Mouse (Mus musculus) MEL (cell line): Measurements from ENCODE around the gene Ube2a. TPM values are rescaled to one million over a fixed set of nuclear protein-coding genes. Genes with fewer than 3 reads are reported as not detected.

Source experiments
- DNase-seq: peaks from one replicate; pipeline ENCODE4 v3.0.0; 2011; ENCODE audit warnings: low read depth, low spot score
- H3K27ac ChIP-seq: 2 replicates; pipeline ENCODE4 v1.5.1; 2012; ENCODE audit warnings: low read depth, mild to moderate bottlenecking, control low read depth, low read length, moderate library complexity; ENCODE audit not compliant: control insufficient read depth
- H3K27me3 ChIP-seq, 2 experiments: fragments of 150-350 bp in 1 of 2; sonication (generic) in 1 of 2; 2 replicates each; pipeline ENCODE4 v1.6.1; 2012; ENCODE audit warnings: low read length in 2 of 2, mild to moderate bottlenecking in 2 of 2, improper control_type of control experiment in 1 of 2, moderate library complexity in 1 of 2; ENCODE audit not compliant: insufficient read depth in 2 of 2, control insufficient read depth in 1 of 2
- H3K36me3 ChIP-seq, 2 experiments: 2 replicates each; pipeline ENCODE4 v1.6.1; 2012 to 2014; ENCODE audit warnings: low read length in 2 of 2, improper control_type of control experiment in 1 of 2, inconsistent platforms in 1 of 2, mild to moderate bottlenecking in 1 of 2; ENCODE audit not compliant: insufficient read depth in 2 of 2, control insufficient read depth in 1 of 2
- H3K4me1 ChIP-seq, 2 experiments: fragments of 150-350 bp in 1 of 2; sonication (generic) in 1 of 2; 2 replicates each; pipeline ENCODE4 v1.6.1; 2012; ENCODE audit warnings: low read length in 2 of 2, improper control_type of control experiment in 1 of 2, mild to moderate bottlenecking in 1 of 2; ENCODE audit not compliant: insufficient read depth in 2 of 2, control insufficient read depth in 1 of 2
- H3K4me3 ChIP-seq, 2 experiments: fragments of 150-350 bp in 1 of 2; sonication (generic) in 1 of 2; 2 replicates each; pipeline ENCODE4 v1.5.1; 2012; ENCODE audit warnings: low read depth in 2 of 2, low read length in 2 of 2, mild to moderate bottlenecking in 2 of 2, moderate library complexity in 2 of 2, control low read depth in 1 of 2, improper control_type of control experiment in 1 of 2; ENCODE audit not compliant: control insufficient read depth in 1 of 2, insufficient read depth in 1 of 2
- H3K79me2 ChIP-seq: 2 replicates; pipeline ENCODE4 v1.6.1; 2012; ENCODE audit warnings: mild to moderate bottlenecking, low read length, moderate library complexity; ENCODE audit not compliant: control insufficient read depth, poor library complexity, insufficient read depth
- H3K9ac ChIP-seq: 2 replicates; pipeline ENCODE4 v1.6.1; 2012; ENCODE audit warnings: low read depth, mild to moderate bottlenecking, control low read depth, low read length, moderate library complexity; ENCODE audit not compliant: control insufficient read depth, poor library complexity, severe bottlenecking
- H3K9me3 ChIP-seq: fragments of 150-350 bp; sonication (generic); replicated peaks from 2 replicates; pipeline ENCODE4 v1.6.1; 2012; ENCODE audit warnings: mild to moderate bottlenecking, low read length, improper control_type of control experiment, moderate library complexity; ENCODE audit not compliant: insufficient read depth
- CTCF ChIP-seq, 3 experiments: IDR thresholded peaks in 2 of 3; conservative IDR thresholded peaks in 1 of 3; 2 replicates each; pipeline ENCODE4 v1.5.1; 2011 to 2012; ENCODE audit warnings: low read length in 3 of 3, low read depth in 2 of 3, mild to moderate bottlenecking in 2 of 3, improper control_type of control experiment in 1 of 3, inconsistent platforms in 1 of 3, mixed read lengths in 1 of 3, moderate library complexity in 1 of 3; ENCODE audit not compliant: control insufficient read depth in 1 of 3, insufficient read depth in 1 of 3, poor library complexity in 1 of 3, severe bottlenecking in 1 of 3
- E2F4 ChIP-seq: IDR thresholded peaks from 2 replicates; pipeline ENCODE4 v1.6.1; 2011; ENCODE audit warnings: low read depth, low read length, improper control_type of control experiment, borderline replicate concordance
- GATA1 ChIP-seq: IDR thresholded peaks from 2 replicates; pipeline ENCODE4 v1.6.1; 2011; ENCODE audit warnings: low read depth, low read length, improper control_type of control experiment
- KAT2A ChIP-seq: conservative IDR thresholded peaks from 2 replicates; pipeline ENCODE4 v1.6.1; 2012; ENCODE audit warnings: low read depth, low read length, improper control_type of control experiment, inconsistent platforms
- MEF2A ChIP-seq: IDR thresholded peaks from 2 replicates; pipeline ENCODE4 v1.6.1; 2014; ENCODE audit warnings: low read depth, mild to moderate bottlenecking, inconsistent platforms, low read length, improper control_type of control experiment; ENCODE audit not compliant: poor library complexity, insufficient replicate concordance, severe bottlenecking; ENCODE audit errors: extremely low read depth
- MYB ChIP-seq: IDR thresholded peaks from 2 replicates; pipeline ENCODE4 v1.6.1; 2011; ENCODE audit warnings: mild to moderate bottlenecking, low read depth, low read length, improper control_type of control experiment
- NELFE ChIP-seq: IDR thresholded peaks from 2 replicates; pipeline ENCODE4 v1.6.1; 2011; ENCODE audit warnings: low read depth, low read length, improper control_type of control experiment
- POLR2AphosphoS2 ChIP-seq: IDR thresholded peaks from 2 replicates; pipeline ENCODE4 v1.6.1; 2011; ENCODE audit warnings: low read length, improper control_type of control experiment
- RCOR1 ChIP-seq: IDR thresholded peaks from 2 replicates; pipeline ENCODE4 v1.6.1; 2012; ENCODE audit warnings: low read depth, mild to moderate bottlenecking, inconsistent platforms, low read length, improper control_type of control experiment
- SIN3A ChIP-seq: IDR thresholded peaks from 2 replicates; pipeline ENCODE4 v1.6.1; 2012; ENCODE audit warnings: low read length, improper control_type of control experiment, inconsistent platforms
- TBP ChIP-seq: IDR thresholded peaks from 2 replicates; pipeline ENCODE4 v1.8.0; 2011; ENCODE audit warnings: low read depth, low read length, improper control_type of control experiment
- TCF12 ChIP-seq: IDR thresholded peaks from 2 replicates; pipeline ENCODE4 v1.6.1; 2014; ENCODE audit warnings: low read depth, mild to moderate bottlenecking, inconsistent platforms, low read length, improper control_type of control experiment, moderate library complexity
- UBTF ChIP-seq: IDR thresholded peaks from 2 replicates; pipeline ENCODE4 v1.6.1; 2012; ENCODE audit warnings: low read depth, mild to moderate bottlenecking, inconsistent platforms, low read length, improper control_type of control experiment, moderate library complexity, borderline replicate concordance; ENCODE audit not compliant: insufficient read depth
- USF1 ChIP-seq: IDR thresholded peaks from 2 replicates; pipeline ENCODE4 v1.6.1; 2014; ENCODE audit warnings: low read depth, mild to moderate bottlenecking, inconsistent platforms, low read length, improper control_type of control experiment, moderate library complexity
- ZC3H11A ChIP-seq: IDR thresholded peaks from 2 replicates; pipeline ENCODE4 v1.6.1; 2012; ENCODE audit warnings: low read depth, mild to moderate bottlenecking, inconsistent platforms, low read length, improper control_type of control experiment
- polyA plus RNA-seq, 2 experiments: library from polyadenylated mRNA; stranded (reverse) in 1 of 2; unstranded in 1 of 2; fragments of >175 nt in 1 of 2; fragments of >200 nt in 1 of 2; gene quantifications; 2 replicates each; pipeline versions ENCODE4 v1.2.1 to v1.2.4; 2012; ENCODE audit warnings: low replicate concordance in 2 of 2, low read depth in 1 of 2; ENCODE audit not compliant: insufficient read length in 2 of 2, insufficient read depth in 1 of 2, missing spikeins in 1 of 2
- total RNA-seq: library from RNA; depleted of rRNA; stranded (reverse); fragments of 300-350 nt; gene quantifications from 2 replicates; pipeline ENCODE4 v1.2.3, GENCODE M21; 2012; rRNA removed

Gene Ube2a
- total RNA-seq (34.0 and 39.3 TPM in 2 replicates), polyA plus RNA-seq (100 to 1,000 TPM; 105 to 971 TPM)

GRCm38 (mm10) chrX:36873765-36874164, at the start of gene Ube2a, which contains the start of gene C330007P06Rik:
Ube2a (plus strand) TSS chrX:36873900.
C330007P06Rik (minus strand) TSS chrX:36874111.
- Histone ChIP-seq H3K9ac (peak within 1 kb of the TSS; percentile 98), H3K79me2 (peaks cover 13% of the 10 kb centered on the region), H3K27ac (peak within 1 kb of the TSS; percentile 55), H3K4me3 (peak within 1 kb of the TSS; percentile 97 to 98), H3K36me3 (peaks cover 0 to 2% of the 10 kb centered on the region in 2 experiments; a peak in 2 of 4 replicates), H3K27me3 (no peaks in the 10 kb centered on the region), H3K9me3 (no peaks in the 10 kb centered on the region), H3K4me1 (peaks cover 0 to 4% of the 10 kb centered on the region in 2 experiments; a peak in 2 of 4 replicates)
- TF ChIP-seq MYB (no peak), TBP (0 out of 2 replicates have a peak, but pooled peaks have one; percentile 43)
- DNase-seq, result no peak

GRCm38 (mm10) chrX:36823932-36824711, 49.6 kb upstream of the Ube2a start:
- H3K9me3 ChIP-seq, result no peaks in the 10 kb centered on the region
- TF ChIP-seq E2F4 (no peak), POLR2AphosphoS2 (no peak), SIN3A (no peak), UBTF (no peak), GATA1 (no peak), MEF2A (no peak), CTCF (IDR thresholded peaks at IDR 0.05 in 2 of 3, conservative IDR thresholded peaks at IDR 0.05 in 1 of 3; ENCODE audit: control insufficient read depth in 1 of 3, insufficient read depth in 1 of 3, low read depth in 2 of 3, low read length in 3 of 3, poor library complexity in 1 of 3, severe bottlenecking in 1 of 3) (no peak), KAT2A (no peak), ZC3H11A (no peak), NELFE (no peak), RCOR1 (no peak), USF1 (no peak), TCF12 (no peak)
- H3K4me1 ChIP-seq, result no peaks in the 10 kb centered on the region
- H3K4me3 ChIP-seq, result no peak overlapping the region
- no peak overlapping the region for H3K9ac ChIP-seq
- H3K79me2 ChIP-seq, result no peaks in the 10 kb centered on the region
- H3K36me3 ChIP-seq, result no peaks in the 10 kb centered on the region
- H3K27me3 ChIP-seq, result no peaks in the 10 kb centered on the region
- H3K27ac ChIP-seq, result no peak overlapping the region
- no peak for DNase-seq
